Mouse (Mus musculus) cerebellum, adult 2 months (tissue): Measurements from ENCODE around the gene Dscaml1. TPM values are rescaled to one million over a fixed set of nuclear protein-coding genes. Genes with fewer than 3 reads are reported as not detected.
A peak's percentile ranks its signal among the peaks of the same experiment; 100 is the strongest.

Experiments
- DNase-seq, 2 experiments: peaks; one replicate each; pipeline ENCODE4 v3.0.0; 2021
- H3K27ac ChIP-seq: fragments of 200-500 bp; 2 replicates; pipeline ENCODE4 v1.5.1; 2012; ENCODE audit warnings: low read length, control low read depth, inconsistent platforms; ENCODE audit not compliant: insufficient read depth
- H3K27me3 ChIP-seq: fragments of 200-500 bp; 2 replicates; pipeline ENCODE4 v1.6.1; 2012; ENCODE audit warnings: inconsistent platforms, mild to moderate bottlenecking, low read length, moderate library complexity; ENCODE audit not compliant: control insufficient read depth, insufficient read depth
- H3K4me1 ChIP-seq: fragments of 200-500 bp; 2 replicates; pipeline ENCODE4 v1.6.1; 2011; ENCODE audit warnings: low read length; ENCODE audit not compliant: control insufficient read depth, insufficient read depth
- H3K4me3 ChIP-seq: fragments of 200-500 bp; replicated peaks from 2 replicates; pipeline ENCODE3; 2011; ENCODE audit warnings: mild to moderate bottlenecking, low read depth, low read length, control low read depth; ENCODE audit not compliant: insufficient read depth
- CTCF ChIP-seq: fragments of 200-500 bp; IDR thresholded peaks from 2 replicates; pipeline ENCODE4 v1.5.1; 2011; ENCODE audit warnings: low read depth, mild to moderate bottlenecking, control low read depth, low read length, moderate library complexity, borderline replicate concordance; ENCODE audit not compliant: insufficient read depth
- POLR2A ChIP-seq: fragments of 200-500 bp; IDR thresholded peaks from 2 replicates; pipeline ENCODE4 v1.6.1; 2011; ENCODE audit warnings: low read length, control low read depth, borderline replicate concordance; ENCODE audit not compliant: insufficient read depth
- WGBS: fragments of 180-500 bp; shearing (Covaris S2); methylation state at CpG from one replicate; pipeline ENCODE4 v1.1.7; 2018; 5-methylcytosine and 5-hydroxymethylcytosine counted together
- polyA plus RNA-seq: library from polyadenylated mRNA; depleted of rRNA; stranded (reverse); fragments of >200 nt; gene quantifications from 2 replicates; pipeline ENCODE4 v1.2.3, GENCODE M21; 2012

Dscaml1 gene
- polyA plus RNA-seq, 1 experiment, result 23.4 TPM

GRCm38 (mm10) chr9:45449658-45450057 lies 23.2 kb downstream of the Dscaml1 start:
- WGBS, result 13% methylated on average over 4 of the region's 4 CpGs
- no peak for TF ChIP-seq CTCF
- TF ChIP-seq POLR2A, result no peak
- no peak overlapping the region for H3K4me3 ChIP-seq
- peak overlapping the region; percentile 50; the same call in 1 of the 2 replicates for H3K27ac ChIP-seq
- H3K4me1 ChIP-seq, result peaks cover 30% of the 10 kb centered on the region
- peak; percentile 72 to 83 for DNase-seq
- H3K27me3 ChIP-seq, result no peaks in the 10 kb centered on the region

DNA sequence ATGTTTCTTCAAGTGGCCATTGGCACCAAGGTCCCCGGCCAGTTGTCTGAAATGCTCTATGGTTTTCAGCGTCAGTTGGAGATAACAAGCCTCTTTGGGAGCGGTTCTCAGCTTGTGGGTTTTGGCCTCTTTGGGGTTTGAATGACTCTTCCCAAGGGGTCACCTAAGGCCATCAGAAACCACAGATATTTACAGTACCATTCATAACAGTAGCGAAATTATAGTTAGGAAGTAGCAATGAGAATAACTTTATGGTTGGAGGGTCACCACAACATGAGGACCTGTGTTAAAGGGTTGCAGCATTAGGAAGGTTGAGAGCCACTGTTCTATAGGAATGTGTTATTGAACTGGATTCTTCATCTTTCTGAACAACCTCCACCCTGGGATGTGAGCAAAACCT lies 24.9 kb downstream of the Dscaml1 start:
- TF ChIP-seq POLR2A (no peak), CTCF (no peak)
- WGBS, result 96% methylated on average over 4 of the region's 4 CpGs
- Histone ChIP-seq H3K27me3 (no peaks in the 10 kb centered on the region), H3K4me3 (no peak overlapping the region), H3K27ac (no peak overlapping the region), H3K4me1 (peaks cover 30% of the 10 kb centered on the region)
- no peak for DNase-seq

DNA sequence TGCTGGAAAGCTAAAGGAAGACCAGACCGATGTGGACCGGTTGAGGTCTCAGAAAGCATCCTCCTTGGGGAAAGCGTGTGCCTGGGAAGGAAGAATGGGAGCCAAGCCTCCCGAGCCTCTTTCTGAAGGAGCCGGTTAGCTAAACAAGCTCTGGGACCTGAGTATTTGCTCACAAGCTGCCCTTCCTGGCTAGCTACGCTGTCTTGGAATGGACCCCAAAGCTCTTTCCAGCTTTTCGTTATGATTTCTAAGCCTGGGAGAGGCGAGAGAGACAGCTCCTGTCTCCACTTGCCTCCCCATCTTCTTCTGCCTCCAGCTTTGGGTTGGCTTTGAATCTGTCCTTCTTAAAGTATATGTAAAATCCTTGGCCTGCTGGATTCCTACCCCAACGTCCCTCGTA lies 27.6 kb downstream of the Dscaml1 start:
- TF ChIP-seq POLR2A, result no peak
- no peak for TF ChIP-seq CTCF
- no peak overlapping the region for H3K27ac ChIP-seq
- WGBS, result 43% methylated on average over 10 of the region's 10 CpGs
- H3K4me1 ChIP-seq, result peaks cover 30% of the 10 kb centered on the region
- DNase-seq, result no peak
- no peaks in the 10 kb centered on the region for H3K27me3 ChIP-seq
- no peak overlapping the region for H3K4me3 ChIP-seq

DNA sequence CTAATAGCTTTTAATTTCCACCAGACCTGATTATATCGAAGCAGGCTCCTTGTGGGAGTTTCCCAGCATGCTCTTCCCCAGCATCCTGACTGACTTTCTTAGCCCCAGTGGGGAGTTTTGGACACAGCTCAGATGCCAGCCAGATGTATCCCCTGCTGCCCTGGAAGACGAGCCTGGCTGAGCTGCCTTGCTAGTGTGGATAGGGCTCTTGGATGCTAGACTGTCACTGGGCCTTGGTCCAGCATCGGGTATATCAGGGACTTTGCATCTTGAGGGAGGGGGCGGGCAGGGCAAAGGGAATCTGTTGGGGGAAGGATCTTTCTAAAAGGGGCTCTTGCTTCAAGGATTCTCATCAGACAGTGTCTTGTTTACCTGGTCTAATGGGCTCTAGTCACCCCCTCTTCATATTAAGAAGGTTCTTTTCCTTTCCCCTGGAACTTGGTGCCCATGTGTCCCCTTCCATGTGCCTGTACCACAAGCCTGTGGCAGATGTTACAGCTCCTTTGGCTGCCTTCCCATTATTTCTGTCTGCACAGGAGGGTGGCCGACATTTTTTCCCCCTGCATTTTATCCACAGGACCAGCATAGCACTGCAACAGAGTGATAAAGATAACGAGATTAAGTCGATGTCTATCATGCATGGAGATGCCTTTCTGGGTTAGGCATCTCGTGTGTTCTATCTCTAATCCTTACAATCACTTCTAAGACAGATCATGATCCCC lies 28.6 kb downstream of the Dscaml1 start:
- no peak for TF ChIP-seq CTCF
- no peak for TF ChIP-seq POLR2A
- Histone ChIP-seq H3K4me3 (no peak overlapping the region), H3K4me1 (peaks cover 20% of the 10 kb centered on the region), H3K27me3 (no peaks in the 10 kb centered on the region), H3K27ac (no peak overlapping the region)
- no peak for DNase-seq
- 53% methylated on average over 8 of the region's 8 CpGs for WGBS

GRCm38 (mm10) chr9:45457200-45457599 lies 30.8 kb downstream of the Dscaml1 start:
- 83% methylated on average over 7 of the region's 7 CpGs for WGBS
- no peak overlapping the region for H3K27ac ChIP-seq
- H3K4me3 ChIP-seq, result no peak overlapping the region
- no peak for TF ChIP-seq CTCF
- TF ChIP-seq POLR2A, result no peak
- no peaks in the 10 kb centered on the region for H3K27me3 ChIP-seq
- no peak for DNase-seq
- peaks cover 17% of the 10 kb centered on the region for H3K4me1 ChIP-seq

DNA sequence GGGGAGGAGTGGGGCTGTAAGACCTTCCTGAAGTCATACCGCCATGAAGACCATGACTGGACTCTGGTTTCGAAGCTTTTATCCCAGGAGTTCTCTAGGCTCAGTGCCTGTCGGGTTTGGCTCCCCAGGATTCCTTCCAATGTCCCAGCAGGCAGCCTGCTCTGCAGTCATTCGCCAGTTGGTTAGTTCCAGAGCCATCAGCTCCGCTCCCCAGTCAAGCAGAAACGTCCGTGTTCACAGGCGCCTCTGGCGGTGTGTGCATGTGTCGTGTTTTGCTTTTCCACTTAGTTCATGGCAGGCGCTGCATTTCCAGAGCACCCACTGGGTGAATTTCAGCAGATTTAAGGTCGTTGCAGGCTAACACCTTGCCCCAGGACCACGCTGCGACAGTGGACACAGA lies 31.9 kb downstream of the Dscaml1 start:
- Histone ChIP-seq H3K4me3 (no peak overlapping the region), H3K27ac (no peak overlapping the region), H3K27me3 (no peaks in the 10 kb centered on the region), H3K4me1 (peaks cover 17% of the 10 kb centered on the region)
- WGBS, result 30% methylated on average over 14 of the region's 14 CpGs
- DNase-seq, result peak; percentile 57 to 59
- TF ChIP-seq CTCF, result no peak
- no peak for TF ChIP-seq POLR2A

- DNase-seq, result no peak
- Histone ChIP-seq H3K27ac (no peak overlapping the region), H3K4me1 (peaks cover 1% of the 10 kb centered on the region), H3K4me3 (no peak overlapping the region), H3K27me3 (no peaks in the 10 kb centered on the region)
- TF ChIP-seq CTCF, result no peak
- no peak for TF ChIP-seq POLR2A
- 55% methylated on average over 6 of the region's 6 CpGs for WGBS
Measured at GRCm38 (mm10) chr9:45465396-45466019, 39.1 kb downstream of the Dscaml1 start.

DNA sequence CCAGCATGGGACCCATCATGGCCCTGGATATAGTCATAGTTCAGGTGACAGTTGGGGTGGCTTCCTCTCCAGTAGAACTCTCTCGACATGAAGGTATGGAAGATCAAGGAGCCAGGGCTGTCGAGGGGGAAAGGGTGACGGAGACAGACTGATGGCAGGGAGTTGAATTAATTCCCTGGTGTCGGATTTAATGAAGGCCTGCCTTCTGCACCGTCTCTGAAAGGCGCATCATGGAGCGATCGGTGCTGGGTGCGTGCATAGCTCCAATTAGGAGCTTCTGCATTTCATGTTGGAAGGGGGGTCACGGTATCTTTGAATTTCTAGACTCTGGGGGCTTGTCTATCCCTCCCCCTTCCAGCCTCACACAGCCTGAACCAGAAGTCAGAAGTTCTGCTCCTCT lies 41.8 kb downstream of the Dscaml1 start:
- TF ChIP-seq CTCF (no peak), POLR2A (no peak)
- H3K27ac ChIP-seq, result no peak overlapping the region

More for the DNA sequence above, 41.8 kb downstream of the Dscaml1 start:
- peaks cover 13% of the 10 kb centered on the region for H3K4me1 ChIP-seq
- H3K27me3 ChIP-seq, result no peaks in the 10 kb centered on the region
- DNase-seq, result no peak
- WGBS, result 87% methylated on average over 10 of the region's 10 CpGs
- H3K4me3 ChIP-seq, result no peak overlapping the region
